Comparison of ENCODE assay signal across 9 mouse cellular contexts in genomic region chr7:121589088-121589605, GRCm38 (mm10).
DNase-seq lines count a peak whose midpoint lies in the region; ATAC-seq and TF ChIP-seq lines count a peak whose summit lies in the region.
"Had no signal": no experiment of that assay in that cellular context is flagged by ENCODE, and none has a peak within 500 bp of the region (broad histone marks: within the 10 kb centered on the region; RNA-seq: fewer than 3 reads in every experiment).

No protein-coding gene starts in this region.

- no peak overlapping the region for H3K4me3 ChIP-seq in midbrain, embryonic 13.5 days (replicated peaks)
- H3K4me3 ChIP-seq in midbrain, embryonic 10.5 days, result no peak overlapping the region
- H3K4me3 ChIP-seq in hindbrain, embryonic 14.5 days (replicated peaks; ENCODE audit: low read length), result no peak overlapping the region
- H3K4me3 ChIP-seq in neural tube, embryonic 12.5 days, result no peak overlapping the region
- no peak overlapping the region for H3K4me3 ChIP-seq in thymus, adult 2 months (ENCODE audit: control insufficient read depth, insufficient read depth, low read length)

- H3K36me3 ChIP-seq in midbrain, embryonic 13.5 days, result no peaks in the 10 kb centered on the region
- H3K36me3 ChIP-seq in midbrain, embryonic 10.5 days, result no peaks in the 10 kb centered on the region
- no peaks in the 10 kb centered on the region for H3K36me3 ChIP-seq in hindbrain, embryonic 14.5 days (replicated peaks; ENCODE audit: control insufficient read depth, insufficient read depth)
- no peaks in the 10 kb centered on the region for H3K36me3 ChIP-seq in neural tube, embryonic 12.5 days
- H3K36me3 ChIP-seq in thymus, adult 2 months (ENCODE audit: control insufficient read depth, insufficient read depth, low read length), result no peaks in the 10 kb centered on the region

- H3K27ac ChIP-seq in midbrain, embryonic 13.5 days, result no peak overlapping the region; the same call in 1 of the 2 replicates
- H3K27ac ChIP-seq in midbrain, embryonic 10.5 days (replicated peaks), result no peak overlapping the region
- H3K27ac ChIP-seq in hindbrain, embryonic 14.5 days, result peak overlapping the region; percentile 4; the same call in 1 of the 2 replicates
- no peak overlapping the region for H3K27ac ChIP-seq in neural tube, embryonic 12.5 days
- H3K27ac ChIP-seq in thymus, adult 2 months (ENCODE audit: control insufficient read depth, insufficient read depth, low read length), result no peak overlapping the region

- H3K9me3 ChIP-seq in midbrain, embryonic 13.5 days, result no peaks in the 10 kb centered on the region
- no peaks in the 10 kb centered on the region for H3K9me3 ChIP-seq in midbrain, embryonic 10.5 days (replicated peaks)
- H3K9me3 ChIP-seq in hindbrain, embryonic 14.5 days (ENCODE audit: control insufficient read depth, low read length), result no peaks in the 10 kb centered on the region
- H3K9me3 ChIP-seq in neural tube, embryonic 12.5 days, result no peaks in the 10 kb centered on the region

- no peak for TF ChIP-seq POLR2A in thymus, adult 2 months (IDR thresholded peaks at IDR 0.05; ENCODE audit: control insufficient read depth, extremely low read depth, insufficient read depth, low read length, poor library complexity)

- WGBS in midbrain, embryonic 13.5 days, result 56% methylated on average over 11 of the region's 11 CpGs
- WGBS in midbrain, embryonic 10.5 days, result 86% methylated on average over 11 of the region's 11 CpGs
- 45% methylated on average over 11 of the region's 11 CpGs for WGBS in hindbrain, embryonic 14.5 days
- 54% methylated on average over 11 of the region's 11 CpGs for WGBS in neural tube, embryonic 12.5 days
- 91% methylated on average over 11 of the region's 11 CpGs for WGBS in thymus, adult 2 months

- H3K4me2 ChIP-seq in midbrain, embryonic 13.5 days (replicated peaks), result no peak overlapping the region
- H3K4me2 ChIP-seq in hindbrain, embryonic 14.5 days (replicated peaks), result no peak overlapping the region
- no peak overlapping the region for H3K4me2 ChIP-seq in neural tube, embryonic 12.5 days (replicated peaks)
- H3K4me2 ChIP-seq: heart, embryonic 11.5 days had no signal

- TF ChIP-seq CTCF in thymus, adult 2 months (IDR thresholded peaks at IDR 0.05; ENCODE audit: borderline replicate concordance, control insufficient read depth, extremely low read depth, insufficient read depth, low read length, poor library complexity), result no peak

- H3K4me1 ChIP-seq in midbrain, embryonic 13.5 days (replicated peaks), result peaks cover 9% of the 10 kb centered on the region
- H3K4me1 ChIP-seq in midbrain, embryonic 10.5 days, result no peaks in the 10 kb centered on the region
- peaks cover 5% of the 10 kb centered on the region for H3K4me1 ChIP-seq in hindbrain, embryonic 14.5 days (replicated peaks; ENCODE audit: control insufficient read depth, insufficient read depth, low read length)
- peaks cover 7% of the 10 kb centered on the region; the same call in 1 of the 2 replicates for H3K4me1 ChIP-seq in neural tube, embryonic 12.5 days
- H3K4me1 ChIP-seq in thymus, adult 2 months (replicated peaks; ENCODE audit: control insufficient read depth, insufficient read depth, low read length), result no peaks in the 10 kb centered on the region

- peak; percentile 53; the same call in 1 of the 2 replicates for ATAC-seq in midbrain, embryonic 13.5 days
- peak; percentile 70 for ATAC-seq in hindbrain, embryonic 14.5 days (ENCODE audit: low FRiP score)
- ATAC-seq in neural tube, embryonic 12.5 days (ENCODE audit: low FRiP score, low read depth), result peak; percentile 78

- H3K27me3 ChIP-seq in midbrain, embryonic 13.5 days, result no peaks in the 10 kb centered on the region
- no peaks in the 10 kb centered on the region for H3K27me3 ChIP-seq in midbrain, embryonic 10.5 days (ENCODE audit: low read depth, poor library complexity, severe bottlenecking)
- no peaks in the 10 kb centered on the region for H3K27me3 ChIP-seq in hindbrain, embryonic 14.5 days (ENCODE audit: control insufficient read depth, insufficient read depth, low read length)
- no peaks in the 10 kb centered on the region for H3K27me3 ChIP-seq in neural tube, embryonic 12.5 days (replicated peaks)
- H3K27me3 ChIP-seq in thymus, adult 2 months (ENCODE audit: control insufficient read depth, insufficient read depth, low read length), result no peaks in the 10 kb centered on the region

- no peak overlapping the region for H3K9ac ChIP-seq in midbrain, embryonic 13.5 days (replicated peaks)
- no peak overlapping the region for H3K9ac ChIP-seq in hindbrain, embryonic 14.5 days
- no peak overlapping the region for H3K9ac ChIP-seq in neural tube, embryonic 12.5 days

- DNase-seq in midbrain, embryonic 10.5 days (ENCODE audit: low spot score), result no peak
- peak; percentile 23 for DNase-seq in cerebellum, adult 9-10 months
- peak; percentile 56 for DNase-seq in hindbrain, embryonic 14.5 days (ENCODE audit: low spot score)
- no peak for DNase-seq in adrenal gland, postnatal 36 days
- no peak for DNase-seq in thymus, adult 2 months
- DNase-seq in T-cell, adult 2 months (ENCODE audit: low spot score), result no peak

Comparison
In these comparisons a context has a peak if more than half of its experiments do, and no peak if none do; other contexts are left out.
1. DNase-seq: peak in cerebellum, adult 9-10 months (single experiment) and hindbrain, embryonic 14.5 days (single experiment); none in midbrain, embryonic 10.5 days (single experiment), adrenal gland, postnatal 36 days (0 of 2), thymus, adult 2 months (single experiment) and T-cell, adult 2 months (single experiment).
2. Peak in every context shown above with its lines, with median percentiles within 50 percentile points of each other: ATAC-seq.